Mouse (Mus musculus) testis, adult 2 months (tissue): ENCODE results near the gene Podxl2. TPM values are rescaled to one million over a fixed set of nuclear protein-coding genes. Genes with fewer than 3 reads are reported as not detected.

ENCODE experiments used
- H3K27ac ChIP-seq: fragments of 200-500 bp; 2 replicates; pipeline ENCODE4 v1.5.1; 2012; ENCODE audit warnings: low read depth, low read length; ENCODE audit not compliant: control insufficient read depth, insufficient read depth
- H3K27me3 ChIP-seq: fragments of 200-500 bp; 2 replicates; pipeline ENCODE4 v1.6.1; 2012; ENCODE audit warnings: mild to moderate bottlenecking, low read length, moderate library complexity; ENCODE audit not compliant: control insufficient read depth, insufficient read depth
- H3K36me3 ChIP-seq: fragments of 200-500 bp; 2 replicates; pipeline ENCODE4 v1.6.1; 2012; ENCODE audit warnings: mild to moderate bottlenecking, low read length; ENCODE audit not compliant: control insufficient read depth, insufficient read depth
- H3K4me1 ChIP-seq: fragments of 200-500 bp; 2 replicates; pipeline ENCODE4 v1.6.1; 2012; ENCODE audit warnings: low read length; ENCODE audit not compliant: control insufficient read depth, insufficient read depth
- H3K4me3 ChIP-seq: fragments of 200-500 bp; 2 replicates; pipeline ENCODE4 v1.5.1; 2012; ENCODE audit warnings: low read depth, mild to moderate bottlenecking, low read length, moderate library complexity, mixed read lengths; ENCODE audit not compliant: control insufficient read depth
- CTCF ChIP-seq: fragments of 200-500 bp; IDR thresholded peaks from 2 replicates; pipeline ENCODE4 v1.5.1; 2012; ENCODE audit warnings: low read depth, mild to moderate bottlenecking, inconsistent platforms, low read length, moderate library complexity; ENCODE audit not compliant: control insufficient read depth, insufficient read depth, insufficient replicate concordance
- POLR2A ChIP-seq: fragments of 200-500 bp; IDR thresholded peaks from 2 replicates; pipeline ENCODE4 v1.6.1; 2012; ENCODE audit warnings: low read depth, mild to moderate bottlenecking, inconsistent platforms, low read length, moderate library complexity; ENCODE audit not compliant: control insufficient read depth
- polyA plus RNA-seq: library from polyadenylated mRNA; depleted of rRNA; stranded (reverse); fragments of >200 nt; gene quantifications from 2 replicates; pipeline ENCODE4 v1.2.3, GENCODE M21; 2012

The Podxl2 gene
- polyA plus RNA-seq, 1 experiment: 21.3 TPM

DNA sequence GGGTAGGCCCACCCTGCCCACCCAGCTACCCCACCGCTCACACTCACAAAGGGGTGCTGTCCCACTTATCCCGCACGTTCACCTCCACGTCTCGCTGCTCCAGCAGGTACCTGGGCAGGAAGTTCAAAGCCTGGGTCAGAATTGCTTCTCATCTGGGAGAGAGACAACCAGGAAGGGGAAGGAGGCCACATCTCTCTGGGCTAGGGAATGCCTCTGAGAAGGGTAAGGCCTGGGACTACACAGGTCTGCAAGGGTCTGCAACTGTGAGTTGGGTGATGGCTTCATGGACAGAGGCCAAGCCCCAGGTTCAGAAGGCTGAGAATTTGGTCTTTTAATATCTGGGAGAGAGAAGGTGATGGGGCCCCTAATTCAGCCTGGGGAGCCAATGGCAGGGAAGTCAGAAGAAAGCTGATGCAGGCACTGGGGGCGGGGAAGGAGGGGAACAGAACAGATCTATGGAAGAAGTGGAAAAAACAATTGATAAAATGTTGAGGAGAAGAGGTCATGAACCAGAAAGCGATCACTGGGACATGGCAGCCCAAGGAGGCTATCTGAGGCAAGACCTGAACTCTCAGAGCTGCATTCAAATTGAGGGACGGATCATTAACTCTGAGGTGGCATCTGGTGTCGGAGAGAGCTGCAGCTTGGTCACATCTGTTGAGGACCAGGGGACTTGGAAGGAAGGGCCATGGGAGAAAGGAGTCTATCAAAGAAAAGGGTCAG lies 33.9 kb downstream of the Podxl2 start:
- Histone ChIP-seq H3K36me3 (no peaks in the 10 kb centered on the region), H3K27ac (peak overlapping the region; percentile 79)
- no peak for TF ChIP-seq CTCF
- TF ChIP-seq POLR2A: no peak

DNA sequence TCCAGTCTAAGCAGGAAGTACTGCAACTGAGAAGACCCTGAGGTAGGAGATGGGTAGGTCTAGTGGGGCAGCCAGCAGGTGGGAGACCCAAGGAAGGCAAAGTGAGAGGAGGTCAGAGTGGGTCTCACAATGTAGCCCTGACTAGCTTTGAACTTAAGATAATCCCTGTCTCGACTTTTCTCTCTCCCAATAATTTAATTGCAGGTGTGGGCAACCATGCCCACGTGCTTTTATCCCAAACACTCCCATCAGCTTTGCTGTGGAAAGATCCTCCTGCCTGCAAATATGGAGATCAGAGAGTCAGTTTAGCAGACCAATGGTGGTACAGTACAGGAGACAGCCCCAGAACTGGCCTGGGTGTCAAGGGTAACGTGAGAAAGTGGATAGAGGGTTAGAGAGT lies 34.6 kb downstream of the Podxl2 start:
- H3K4me3 ChIP-seq: peak overlapping the region; percentile 90; the same call in 1 of the 2 replicates
- no peak overlapping the region for H3K27ac ChIP-seq
- no peaks in the 10 kb centered on the region for H3K36me3 ChIP-seq
- TF ChIP-seq CTCF (no peak), POLR2A (no peak)
- peaks cover 21% of the 10 kb centered on the region for H3K4me1 ChIP-seq
- no peaks in the 10 kb centered on the region for H3K27me3 ChIP-seq

More for the DNA sequence above, 33.9 kb downstream of the Podxl2 start:
- Histone ChIP-seq H3K4me1 (peaks cover 21% of the 10 kb centered on the region), H3K27me3 (no peaks in the 10 kb centered on the region), H3K4me3 (peak overlapping the region; percentile 90)

DNA sequence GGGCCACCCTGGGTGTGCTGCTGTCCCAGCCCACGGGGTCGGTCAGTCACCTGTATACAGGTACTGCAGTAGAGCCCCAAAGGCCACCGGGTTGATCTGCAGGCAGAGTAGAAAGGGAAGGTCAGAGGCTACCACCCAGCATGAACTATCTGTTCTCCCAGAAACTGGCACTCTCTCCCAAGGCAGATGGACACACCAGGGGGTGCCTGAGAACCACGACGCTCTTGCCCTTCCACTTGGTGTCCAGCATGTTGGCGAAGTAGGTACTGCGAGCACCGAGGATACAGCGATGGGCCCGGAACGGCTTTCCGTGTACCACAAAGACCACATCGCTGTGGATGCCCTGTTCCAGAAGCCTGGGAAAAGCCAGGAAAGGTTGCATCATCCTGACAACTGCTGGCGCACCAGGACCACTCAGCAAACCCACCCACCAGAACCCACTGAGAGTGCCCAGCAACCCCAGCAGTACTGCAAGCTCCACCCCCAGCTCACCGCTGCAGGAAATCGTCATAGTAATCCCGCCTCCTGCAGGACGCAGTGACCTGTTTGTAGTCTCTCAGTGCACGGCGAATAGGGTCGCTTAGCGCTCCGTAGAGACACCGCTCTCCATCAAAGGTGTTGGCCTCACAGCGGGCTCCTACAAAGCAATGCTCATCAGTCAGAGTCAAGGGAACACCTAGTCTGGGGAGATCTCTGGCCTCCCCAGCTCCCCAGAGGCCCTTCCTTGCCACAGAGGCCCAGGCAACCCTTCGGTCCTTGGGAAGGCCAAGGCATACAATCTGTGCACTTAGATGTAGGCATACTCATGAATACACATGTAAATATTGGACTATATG lies 35.5 kb downstream of the Podxl2 start:
- TF ChIP-seq CTCF (no peak), POLR2A (no peak)
- Histone ChIP-seq H3K27ac (no peak overlapping the region), H3K36me3 (no peaks in the 10 kb centered on the region), H3K4me1 (peaks cover 21% of the 10 kb centered on the region), H3K27me3 (no peaks in the 10 kb centered on the region), H3K4me3 (no peak overlapping the region)

DNA sequence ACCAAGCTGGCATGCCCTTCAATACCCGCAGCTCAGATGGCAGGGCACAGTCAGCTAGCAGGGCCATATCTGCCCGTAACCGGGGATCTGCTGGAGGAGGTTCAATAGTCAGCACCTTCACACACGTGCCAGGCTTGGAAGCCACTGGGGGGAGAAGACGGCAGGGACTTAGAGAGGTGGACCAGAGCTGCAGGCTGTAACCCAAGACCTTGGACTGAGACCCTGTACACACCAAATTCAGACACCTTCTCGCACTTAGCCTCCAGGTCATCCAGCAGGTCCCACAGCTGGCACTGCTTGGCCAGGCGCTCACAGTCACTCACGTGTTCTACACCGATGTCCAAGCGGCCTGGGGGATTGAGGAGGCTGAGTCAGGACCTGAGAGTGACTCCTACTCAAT lies 36.2 kb downstream of the Podxl2 start:
- H3K4me1 ChIP-seq: peaks cover 20% of the 10 kb centered on the region
- no peaks in the 10 kb centered on the region for H3K27me3 ChIP-seq

DNA sequence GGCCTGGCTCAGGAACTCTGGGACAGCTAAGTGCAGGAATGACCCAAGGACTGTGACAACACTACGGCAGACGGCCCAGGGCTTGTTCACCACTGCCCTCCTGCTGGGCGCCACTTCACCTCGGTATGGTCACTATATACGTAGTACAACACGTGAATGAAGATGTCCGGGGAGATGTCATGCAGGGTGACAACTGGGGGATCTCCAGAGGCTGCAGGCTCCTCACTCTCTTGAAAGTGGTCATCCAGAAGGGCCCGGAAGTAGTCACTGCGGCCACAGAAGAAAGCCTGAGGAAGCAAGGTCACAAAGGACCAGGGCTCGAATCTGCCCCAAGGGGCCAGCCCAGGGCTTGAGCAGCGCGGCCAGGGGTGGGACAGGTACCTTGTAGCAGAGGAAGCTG lies 36.8 kb downstream of the Podxl2 start:
- TF ChIP-seq CTCF (no peak), POLR2A (no peak)
- no peak overlapping the region for H3K27ac ChIP-seq
- H3K27me3 ChIP-seq: no peaks in the 10 kb centered on the region
- H3K4me1 ChIP-seq: peaks cover 13% of the 10 kb centered on the region
- no peaks in the 10 kb centered on the region for H3K36me3 ChIP-seq
- no peak overlapping the region for H3K4me3 ChIP-seq

More for the DNA sequence above, 36.2 kb downstream of the Podxl2 start:
- no peak overlapping the region for H3K27ac ChIP-seq
- TF ChIP-seq POLR2A (no peak), CTCF (no peak)
- H3K36me3 ChIP-seq: no peaks in the 10 kb centered on the region
- no peak overlapping the region for H3K4me3 ChIP-seq

DNA sequence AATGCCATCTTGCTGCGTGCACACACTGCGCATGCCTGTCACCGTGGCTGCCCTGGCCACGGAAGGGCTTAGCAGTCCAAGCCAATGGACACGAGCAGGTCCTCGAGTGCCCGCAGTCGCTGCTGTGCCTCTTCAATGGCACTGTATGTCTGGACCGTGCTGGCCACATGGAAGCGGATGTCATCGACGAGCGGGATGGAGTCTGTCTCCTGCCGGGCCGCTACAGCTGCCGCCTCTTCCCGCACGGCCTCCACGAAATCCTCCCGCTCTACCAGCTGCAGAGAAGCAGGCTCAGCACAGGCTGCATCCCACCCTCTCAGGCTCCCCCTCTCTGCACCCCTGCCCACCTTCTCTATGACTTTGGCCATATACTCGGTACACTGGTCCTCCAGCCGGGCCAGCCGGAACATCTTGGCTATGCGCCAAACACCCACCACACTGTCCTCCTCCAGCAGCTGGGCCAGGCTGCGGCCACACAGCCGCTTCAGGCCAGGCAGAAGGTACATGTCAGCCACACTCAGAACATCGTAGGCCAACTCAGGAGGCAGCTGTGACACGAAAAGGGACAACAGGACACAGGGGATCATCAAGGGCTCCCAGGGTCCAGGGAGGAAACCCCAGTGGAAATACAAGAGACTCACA lies 38.5 kb downstream of the Podxl2 start:
- no peak overlapping the region for H3K27ac ChIP-seq
- TF ChIP-seq CTCF (no peak), POLR2A (no peak)
- no peaks in the 10 kb centered on the region for H3K27me3 ChIP-seq
- no peaks in the 10 kb centered on the region for H3K36me3 ChIP-seq
- H3K4me1 ChIP-seq: peaks cover 10% of the 10 kb centered on the region
- H3K4me3 ChIP-seq: no peak overlapping the region

DNA sequence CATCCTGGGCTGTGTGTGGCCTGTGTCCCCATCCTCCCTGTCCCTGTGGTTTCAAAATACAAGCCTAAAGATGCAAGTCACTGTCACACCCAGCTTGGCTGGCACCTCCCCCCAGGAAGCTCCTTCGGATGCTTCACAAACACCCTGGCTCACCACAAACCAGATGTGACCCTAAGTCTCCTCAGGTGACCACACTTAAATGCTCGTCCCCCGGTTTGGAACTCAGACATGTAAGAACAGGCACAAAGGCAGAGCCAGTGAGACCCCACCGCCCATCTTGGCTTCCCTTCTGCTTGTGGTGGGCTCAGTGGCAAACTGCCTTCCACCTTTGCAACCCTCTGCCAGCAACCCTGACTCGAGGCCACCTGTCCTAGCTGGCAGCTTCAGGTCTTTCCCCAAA lies 39.8 kb downstream of the Podxl2 start:
- no peak overlapping the region for H3K27ac ChIP-seq
- no peak overlapping the region for H3K4me3 ChIP-seq
- no peaks in the 10 kb centered on the region for H3K27me3 ChIP-seq
- TF ChIP-seq POLR2A (no peak), CTCF (no peak)
- H3K36me3 ChIP-seq: no peaks in the 10 kb centered on the region
- peaks cover 2% of the 10 kb centered on the region; the same call in 1 of the 2 replicates for H3K4me1 ChIP-seq
